Mouse (Mus musculus) midbrain, embryonic 14.5 days (tissue): ENCODE measurements around the gene Olfr867. TPM values are rescaled to one million over a fixed set of nuclear protein-coding genes. Genes with fewer than 3 reads are reported as not detected.

Experiments
- microRNA-seq: library from miRNA; unstranded; fragments of <30 nt; microRNA quantifications from one replicate; pipeline ENCODE4, GENCODE M21; 2016
- polyA plus RNA-seq: library from polyadenylated mRNA; unstranded; fragments of >200 nt; fragmentation: Nextera tagmentation; extraction: Ambion mirVana; gene quantifications from 2 replicates; pipeline ENCODE4 v1.2.1, GENCODE M21; 2014

Gene Olfr867
- polyA plus RNA-seq, 1 experiment from 2014 or later, result not detected

Small RNAs within 50 kb of the gene (microRNA-seq; reads per million reads assigned to microRNA genes)
- gene Gm26231 (not detected), gene Gm44395 (not detected)

Other genes starting within 250 kb of the Olfr867 start
- not detected in 2 replicates for gene Olfr860, start 207.8 kb downstream of the Olfr867 start, polyA plus RNA-seq
- not detected in 2 replicates for gene Olfr862, start 169.6 kb downstream of the Olfr867 start, polyA plus RNA-seq
- gene Olfr77, start 140.7 kb downstream of the Olfr867 start, polyA plus RNA-seq, result 0.24 and 0.25 TPM in 2 replicates
- gene Olfr866, start 29.5 kb downstream of the Olfr867 start, polyA plus RNA-seq, result not detected in 2 replicates
- not detected in 2 replicates for gene Olfr868, start 41.1 kb upstream of the Olfr867 start, polyA plus RNA-seq
- gene Olfr869, start 71.4 kb upstream of the Olfr867 start, polyA plus RNA-seq, result not detected in 2 replicates
- gene Olfr870, start 116.5 kb upstream of the Olfr867 start, polyA plus RNA-seq, result not detected in 2 replicates
- not detected in 2 replicates for gene Olfr871, start 154.6 kb upstream of the Olfr867 start, polyA plus RNA-seq
- gene Olfr872, start 179.6 kb upstream of the Olfr867 start, polyA plus RNA-seq, result not detected in 2 replicates
- gene Olfr39, start 224.8 kb upstream of the Olfr867 start, polyA plus RNA-seq, result not detected in 2 replicates
- gene Olfr873, start 241.0 kb upstream of the Olfr867 start, polyA plus RNA-seq, result not detected in 2 replicates